Mouse (Mus musculus) Patski (cell line): Measurements from ENCODE around the gene Gfpt2. TPM values are rescaled to one million over a fixed set of nuclear protein-coding genes. Genes with fewer than 3 reads are reported as not detected.

Experiments
- ATAC-seq: fragments of 100-300 bp; one replicate; pipeline ENCODE4 v1.8.0; 2021
- CTCF ChIA-PET: fragments of 350-600 bp; sonication (Branson Sonifier 250); formaldehyde crosslinking; loops from one replicate; lab custom pipeline; 2022; ENCODE audit warnings: inconsistent platforms; lab: Charles Lee
- POLR2A ChIA-PET: fragments of 350-600 bp; sonication (Branson Sonifier 250); formaldehyde crosslinking; loops from one replicate; lab custom pipeline; 2022; ENCODE audit warnings: antibody characterized with exemption, inconsistent platforms; lab: Charles Lee
- DNase-seq: peaks from one replicate; pipeline ENCODE4 v3.0.0-alpha.2; 2011; ENCODE audit warnings: low read depth, low spot score
- H3K27me3 ChIP-seq: fragments of 371-371 bp; one replicate; pipeline ENCODE4 v1.5.1; 2021
- CTCF ChIP-seq: fragments of 100-300 bp; IDR thresholded peaks from one replicate; pipeline ENCODE4 v1.5.1; 2021
- in situ Hi-C: fragments of 300-500 bp; cut with MboI; formaldehyde crosslinking; loops from 3 replicates; pipeline ENCODE4 v1.11.1; 2018; ENCODE audit warnings: low pct_unique_long_range_greater_than_20kb, mixed read lengths
- polyA plus RNA-seq: library from polyadenylated mRNA; unstranded; gene quantifications from one replicate; pipeline ENCODE4 v1.2.3, GENCODE M21; 2021

Gene Gfpt2
- polyA plus RNA-seq, 1 experiment from 2014 or later = 0.03 TPM

- no peak for TF ChIP-seq CTCF
- ATAC-seq = no peak
- CTCF ChIA-PET = interaction anchor here (1.4 to 1.6 kb wide), 3 partner anchors 8 to 82 kb away, joined by 4 to 5 read pairs (median 5); no protein-coding TSS in a partner anchor
- in situ Hi-C loops = no loop called here
- no peaks in the 10 kb centered on the region for H3K27me3 ChIP-seq
- DNase-seq = no peak
- POLR2A ChIA-PET = no interaction called here
These were observed 86.1 kb downstream of the Gfpt2 start for GRCm38 (mm10) chr11:49879950-49880642.

DNA sequence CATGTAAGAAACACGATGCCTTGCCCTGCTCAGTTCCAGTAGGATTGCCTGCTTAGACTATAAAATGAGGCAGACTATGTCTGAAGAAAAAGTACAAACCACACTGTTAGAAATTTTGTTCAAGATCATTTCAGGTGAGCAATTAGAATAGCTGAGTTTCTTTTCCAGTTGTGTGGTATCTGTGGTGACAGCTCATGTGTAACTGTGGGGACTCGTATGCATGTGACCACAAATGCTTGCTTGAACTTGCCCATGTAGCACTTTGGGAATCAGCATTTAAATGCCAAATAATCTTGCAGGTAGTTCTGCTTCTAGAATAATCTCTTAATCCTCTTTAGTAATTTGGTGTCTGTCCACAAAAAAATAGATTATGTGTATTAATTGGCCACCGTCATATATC is 89.4 kb downstream of the Gfpt2 start:
- in situ Hi-C loops = no loop called here
- ChIA-PET CTCF (interaction anchor here (1.2 to 3.3 kb wide), 3 partner anchors 12 to 78 kb away, joined by 4 to 10 read pairs (median 4); no protein-coding TSS in a partner anchor), POLR2A (no interaction called here)
- no peaks in the 10 kb centered on the region for H3K27me3 ChIP-seq
- TF ChIP-seq CTCF = no peak
- no peak for DNase-seq
- ATAC-seq = no peak

Other genes starting within 250 kb of the Gfpt2 start
- gene Olfr1380, start 237.3 kb upstream of the Gfpt2 start, polyA plus RNA-seq = not detected
- 10.6 TPM for gene Flt4, start 184.9 kb upstream of the Gfpt2 start, polyA plus RNA-seq
- not detected for gene Scgb3a1, start 130.6 kb upstream of the Gfpt2 start, polyA plus RNA-seq
- gene Cnot6, start 81.5 kb upstream of the Gfpt2 start, polyA plus RNA-seq = 84.4 TPM
- gene Mapk9, start 52.6 kb downstream of the Gfpt2 start, polyA plus RNA-seq = 48.5 TPM
- gene Rasgef1c, start 107.7 kb downstream of the Gfpt2 start, polyA plus RNA-seq = 0.77 TPM
- gene Rnf130, start 231.2 kb downstream of the Gfpt2 start, polyA plus RNA-seq = 104 TPM